Mouse (Mus musculus): ENCODE measurements at regions not wholly inside any gene's neighbourhood (a gene's known extent, or its start where the extent isn't known, plus 50 kb on each side); places are given as distances from the start of the nearest gene placed in this dataset.

DNA sequence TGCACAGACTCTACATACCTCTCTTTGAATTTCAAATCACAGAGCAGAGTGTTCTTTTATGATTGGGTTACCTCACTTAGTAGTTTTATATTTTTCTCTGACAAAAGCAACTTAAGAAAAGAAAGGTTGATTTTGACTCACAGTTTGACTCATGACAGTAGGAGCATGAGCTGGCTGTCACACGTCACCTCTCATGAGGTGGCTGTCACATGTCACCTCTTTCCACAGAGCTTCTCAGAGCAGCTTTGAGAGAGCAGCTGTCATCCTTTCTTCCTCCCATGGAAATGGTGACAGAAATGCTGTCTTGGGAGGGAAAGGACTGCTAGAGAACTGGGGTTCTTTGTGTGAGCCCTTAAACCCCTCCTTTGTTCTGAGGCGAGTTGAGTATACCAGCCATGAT, 133.4 kb downstream of the Gm5447 start:
- no peaks in the 10 kb centered on the region for H3K36me3 ChIP-seq (ENCODE audit: insufficient read depth, low read length)
- TF ChIP-seq CTCF (IDR thresholded peaks at IDR 0.05): no peak
- H3K4me3 ChIP-seq (ENCODE audit: low read depth, low read length): no peak overlapping the region
- no peak for DNase-seq (ENCODE audit: low spot score)
- ATAC-seq (ENCODE audit: low FRiP score): peak; percentile 58; the same call in 1 of the 2 replicates
- H3K4me1 ChIP-seq (ENCODE audit: insufficient read depth, low read length): no peaks in the 10 kb centered on the region
- WGBS: 64% methylated on average over 2 of the region's 2 CpGs
- H3K9ac ChIP-seq (replicated peaks; ENCODE audit: low read length, poor library complexity, severe bottlenecking): no peak overlapping the region
- no peak overlapping the region for H3K4me2 ChIP-seq (ENCODE audit: low read depth, low read length, poor library complexity, severe bottlenecking)
- H3K9me3 ChIP-seq (ENCODE audit: low read length): no peaks in the 10 kb centered on the region
- H3K27me3 ChIP-seq (ENCODE audit: insufficient read depth, low read length): no peaks in the 10 kb centered on the region
- no peak overlapping the region for H3K27ac ChIP-seq (ENCODE audit: low read depth, low read length)

- WGBS: 84% methylated on average over 2 of the region's 2 CpGs
- TF ChIP-seq CTCF (IDR thresholded peaks at IDR 0.05): no peak
Measured at GRCm38 (mm10) chr13:31109231-31109630, 135.2 kb downstream of the Gm5447 start.

GRCm38 (mm10) chr13:31122689-31123088, 148.7 kb downstream of the Gm5447 start:
- no peak overlapping the region for H3K4me2 ChIP-seq (ENCODE audit: low read depth, low read length, poor library complexity, severe bottlenecking)
- no peaks in the 10 kb centered on the region for H3K36me3 ChIP-seq (ENCODE audit: insufficient read depth, low read length)
- WGBS: 66% methylated on average over 2 of the region's 2 CpGs
- no peaks in the 10 kb centered on the region for H3K27me3 ChIP-seq (ENCODE audit: insufficient read depth, low read length)
- TF ChIP-seq CTCF (IDR thresholded peaks at IDR 0.05): no peak
- ATAC-seq (ENCODE audit: low FRiP score): no peak
- no peaks in the 10 kb centered on the region for H3K9me3 ChIP-seq (ENCODE audit: low read length)
- no peak overlapping the region for H3K27ac ChIP-seq (ENCODE audit: low read depth, low read length)
- DNase-seq (ENCODE audit: low spot score): no peak
- H3K4me3 ChIP-seq (ENCODE audit: low read depth, low read length): no peak overlapping the region
- no peak overlapping the region for H3K9ac ChIP-seq (replicated peaks; ENCODE audit: low read length, poor library complexity, severe bottlenecking)
- H3K4me1 ChIP-seq (ENCODE audit: insufficient read depth, low read length): no peaks in the 10 kb centered on the region

More at GRCm38 (mm10) chr13:31109231-31109630, 135.2 kb downstream of the Gm5447 start:
- Histone ChIP-seq H3K36me3 (ENCODE audit: insufficient read depth, low read length) (no peaks in the 10 kb centered on the region), H3K9ac (replicated peaks; ENCODE audit: low read length, poor library complexity, severe bottlenecking) (no peak overlapping the region), H3K9me3 (ENCODE audit: low read length) (no peaks in the 10 kb centered on the region), H3K4me2 (ENCODE audit: low read depth, low read length, poor library complexity, severe bottlenecking) (no peak overlapping the region), H3K27me3 (ENCODE audit: insufficient read depth, low read length) (no peaks in the 10 kb centered on the region), H3K27ac (ENCODE audit: low read depth, low read length) (no peak overlapping the region), H3K4me3 (ENCODE audit: low read depth, low read length) (no peak overlapping the region), H3K4me1 (ENCODE audit: insufficient read depth, low read length) (no peaks in the 10 kb centered on the region)
- ATAC-seq (ENCODE audit: low FRiP score) (no peak), DNase-seq (ENCODE audit: low spot score) (no peak)

- Histone ChIP-seq H3K27me3 (ENCODE audit: insufficient read depth, low read length) (no peaks in the 10 kb centered on the region), H3K36me3 (ENCODE audit: insufficient read depth, low read length) (no peaks in the 10 kb centered on the region), H3K27ac (ENCODE audit: low read depth, low read length) (no peak overlapping the region), H3K4me1 (ENCODE audit: insufficient read depth, low read length) (no peaks in the 10 kb centered on the region), H3K9me3 (ENCODE audit: low read length) (no peaks in the 10 kb centered on the region), H3K4me3 (ENCODE audit: low read depth, low read length) (no peak overlapping the region), H3K9ac (replicated peaks; ENCODE audit: low read length, poor library complexity, severe bottlenecking) (no peak overlapping the region), H3K4me2 (ENCODE audit: low read depth, low read length, poor library complexity, severe bottlenecking) (no peak overlapping the region)
- DNase-seq (ENCODE audit: low spot score): no peak
- no peak for TF ChIP-seq CTCF (IDR thresholded peaks at IDR 0.05)
- no peak for ATAC-seq (ENCODE audit: low FRiP score)
- 88% methylated on average over 4 of the region's 4 CpGs for WGBS
Measured at GRCm38 (mm10) chr13:31124547-31125216, 150.7 kb downstream of the Gm5447 start.

GRCm38 (mm10) chr13:31132501-31132900, 158.5 kb downstream of the Gm5447 start:
- no peak overlapping the region for H3K4me3 ChIP-seq (ENCODE audit: low read depth, low read length)
- H3K4me1 ChIP-seq (ENCODE audit: insufficient read depth, low read length): no peaks in the 10 kb centered on the region
- no peak for DNase-seq (ENCODE audit: low spot score)
- no peak overlapping the region for H3K4me2 ChIP-seq (ENCODE audit: low read depth, low read length, poor library complexity, severe bottlenecking)
- no peaks in the 10 kb centered on the region for H3K27me3 ChIP-seq (ENCODE audit: insufficient read depth, low read length)
- WGBS: 92% methylated on average over 5 of the region's 5 CpGs
- H3K9ac ChIP-seq (replicated peaks; ENCODE audit: low read length, poor library complexity, severe bottlenecking): no peak overlapping the region
- no peak for TF ChIP-seq CTCF (IDR thresholded peaks at IDR 0.05)
- H3K27ac ChIP-seq (ENCODE audit: low read depth, low read length): no peak overlapping the region
- H3K36me3 ChIP-seq (ENCODE audit: insufficient read depth, low read length): no peaks in the 10 kb centered on the region
- no peaks in the 10 kb centered on the region for H3K9me3 ChIP-seq (ENCODE audit: low read length)
- no peak for ATAC-seq (ENCODE audit: low FRiP score)

DNA sequence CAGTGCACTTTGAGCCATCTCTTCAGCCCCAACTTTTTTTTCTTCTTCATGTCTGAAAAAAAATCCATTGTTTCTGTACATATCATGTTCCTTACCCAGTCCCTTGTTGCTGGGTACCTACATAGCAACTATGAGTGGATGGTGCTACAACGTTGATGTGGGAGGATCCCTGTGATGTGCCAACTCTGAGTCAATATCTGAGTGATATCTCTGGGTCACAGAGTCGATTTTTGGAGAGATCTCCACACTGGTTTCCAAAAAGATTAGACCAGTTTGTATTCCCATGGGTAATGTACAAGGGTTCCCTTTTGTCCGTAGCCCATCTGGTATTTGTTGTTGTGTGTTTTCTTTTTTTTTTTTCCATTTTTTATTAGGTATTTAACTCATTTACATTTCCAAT, 165.7 kb downstream of the Gm5447 start:
- whole genome bisulfite sequencing: 81% methylated on average over 3 of the region's 3 CpGs

More for the DNA sequence above, 165.7 kb downstream of the Gm5447 start:
- no peak overlapping the region for H3K4me3 ChIP-seq (ENCODE audit: low read depth, low read length)
- H3K9me3 ChIP-seq (ENCODE audit: low read length): no peaks in the 10 kb centered on the region
- H3K36me3 ChIP-seq (ENCODE audit: insufficient read depth, low read length): no peaks in the 10 kb centered on the region
- no peak overlapping the region for H3K4me2 ChIP-seq (ENCODE audit: low read depth, low read length, poor library complexity, severe bottlenecking)
- H3K27ac ChIP-seq (ENCODE audit: low read depth, low read length): no peak overlapping the region
- TF ChIP-seq CTCF (IDR thresholded peaks at IDR 0.05): no peak
- H3K27me3 ChIP-seq (ENCODE audit: insufficient read depth, low read length): no peaks in the 10 kb centered on the region
- ATAC-seq (ENCODE audit: low FRiP score) (no peak), DNase-seq (ENCODE audit: low spot score) (no peak)
- H3K9ac ChIP-seq (replicated peaks; ENCODE audit: low read length, poor library complexity, severe bottlenecking): no peak overlapping the region
- no peaks in the 10 kb centered on the region for H3K4me1 ChIP-seq (ENCODE audit: insufficient read depth, low read length)

Measured in midbrain, postnatal 0 days (tissue).